Mouse (Mus musculus) G1E (cell line): ENCODE results near the gene Speg.

Experiments
- CTCF ChIP-seq: IDR thresholded peaks from 2 replicates; pipeline ENCODE4 v1.5.1; 2012; ENCODE audit warnings: low read depth, low read length, inconsistent platforms, mixed read lengths
- GATA1 ChIP-seq: IDR thresholded peaks from 2 replicates; pipeline ENCODE4 v1.6.1; 2012; ENCODE audit warnings: borderline replicate concordance, low read length, inconsistent platforms, mixed read lengths
- POLR2AphosphoS5 ChIP-seq: IDR thresholded peaks from 2 replicates; pipeline ENCODE4 v1.6.1; 2012; ENCODE audit warnings: low read depth, low read length, inconsistent platforms; ENCODE audit not compliant: insufficient replicate concordance

- no peak for TF ChIP-seq CTCF
- TF ChIP-seq GATA1: no peak
- TF ChIP-seq POLR2AphosphoS5: no peak
Measured at GRCm38 (mm10) chr1:75406173-75406572, 31.1 kb downstream of the Speg start.
